Mouse (Mus musculus) gastrocnemius, adult 18-20 months (tissue): Measurements from ENCODE around the gene Slc25a54. TPM values are rescaled to one million over a fixed set of nuclear protein-coding genes. Genes with fewer than 3 reads are reported as not detected.

ENCODE experiments used
- DNase-seq: peaks from one replicate; pipeline ENCODE4 v3.0.0; 2021; ENCODE audit warnings: low spot score
- microRNA-seq: library from miRNA; unstranded; fragments of <30 nt; microRNA quantifications from one replicate; pipeline ENCODE4 v1.2.0, GENCODE M21; 2021
- total RNA-seq, 2 experiments: library from RNA; stranded (reverse); gene quantifications; 2 replicates each; pipeline ENCODE4 v1.2.3; 2021

The Slc25a54 gene
- total RNA-seq, 2 experiments from 2014 or later, result not detected

DNA sequence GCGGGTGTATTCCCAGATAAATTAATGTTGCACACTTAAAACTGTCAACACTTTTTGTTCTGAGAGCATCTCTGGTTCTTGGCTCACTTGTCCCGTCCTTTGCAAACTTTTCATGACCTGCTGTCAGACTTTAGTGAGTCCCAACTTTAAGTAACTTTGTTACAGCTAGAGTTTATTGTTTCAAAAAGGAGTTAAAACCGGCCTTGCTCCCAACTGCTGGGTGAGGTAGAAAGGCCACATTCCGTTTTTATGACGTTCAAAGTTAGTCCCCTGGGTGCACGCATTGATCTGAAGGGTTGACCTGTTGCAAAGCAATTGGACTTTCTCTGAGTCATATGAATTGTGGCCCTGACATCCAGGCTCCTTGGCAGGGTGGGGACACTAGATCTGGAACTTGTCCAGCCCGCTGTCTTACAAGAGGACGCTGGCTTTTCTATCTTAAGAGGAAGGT lies 43.3 kb downstream of the Slc25a54 start:
- peak; percentile 61 for DNase-seq

DNA sequence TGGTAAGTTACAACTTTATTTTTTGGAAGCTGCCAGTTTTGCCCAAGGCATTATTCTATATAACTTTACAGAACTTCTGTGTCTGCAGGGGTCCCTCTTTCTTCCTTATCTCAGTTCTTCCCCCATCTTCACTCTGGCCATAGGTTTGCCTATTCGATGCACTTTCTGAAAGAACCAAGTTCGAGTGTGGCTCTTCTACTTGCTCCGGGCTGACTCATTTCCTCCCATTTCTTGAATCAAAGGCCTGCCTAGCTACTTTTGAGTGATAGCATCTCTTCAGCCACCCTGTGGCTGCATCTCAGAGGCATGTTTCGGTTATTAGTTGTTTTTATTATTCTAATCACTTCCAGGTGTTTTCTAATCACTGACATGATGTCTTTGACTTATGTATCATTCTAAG lies 43.8 kb downstream of the Slc25a54 start:
- DNase-seq, result no peak

DNA sequence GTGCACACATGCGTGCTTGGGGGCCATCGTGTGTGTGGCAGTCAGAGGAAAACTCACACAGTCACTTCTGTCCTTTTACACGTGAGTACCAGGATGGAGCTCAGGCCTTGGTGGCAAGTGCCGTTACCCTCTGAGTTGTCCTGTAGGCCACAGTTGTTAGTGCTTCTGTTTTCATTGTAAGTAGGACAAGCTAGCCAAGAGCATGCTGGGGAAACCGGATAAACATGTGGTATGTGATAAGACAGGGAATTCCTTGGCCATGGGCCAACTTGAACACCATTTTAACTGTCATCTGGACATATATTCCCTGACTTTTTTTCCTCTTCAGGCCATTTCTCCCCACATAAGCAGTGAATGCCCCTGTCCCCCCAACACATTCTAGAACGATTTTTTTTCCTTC lies 45.3 kb downstream of the Slc25a54 start:
- DNase-seq, result no peak

DNA sequence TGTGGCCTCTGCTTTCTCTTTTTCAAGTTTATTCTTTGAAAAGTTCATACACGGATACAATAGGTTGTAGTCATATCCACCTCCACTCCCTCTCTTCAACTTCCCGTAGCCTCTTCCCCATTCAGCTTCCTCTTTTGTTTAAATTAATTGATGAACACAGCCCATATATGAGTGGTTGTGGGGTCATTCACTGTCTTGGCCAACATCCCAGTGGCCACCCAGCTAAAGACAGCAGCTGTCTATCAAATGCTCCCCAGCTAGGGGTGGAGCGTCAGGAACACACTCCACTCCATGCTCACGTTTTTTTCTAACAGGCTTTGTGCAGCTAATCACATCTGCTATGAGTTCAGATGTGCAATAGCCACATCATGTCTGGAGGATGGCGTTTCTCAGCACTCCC lies 49.5 kb downstream of the Slc25a54 start:
- DNase-seq, result no peak

DNA sequence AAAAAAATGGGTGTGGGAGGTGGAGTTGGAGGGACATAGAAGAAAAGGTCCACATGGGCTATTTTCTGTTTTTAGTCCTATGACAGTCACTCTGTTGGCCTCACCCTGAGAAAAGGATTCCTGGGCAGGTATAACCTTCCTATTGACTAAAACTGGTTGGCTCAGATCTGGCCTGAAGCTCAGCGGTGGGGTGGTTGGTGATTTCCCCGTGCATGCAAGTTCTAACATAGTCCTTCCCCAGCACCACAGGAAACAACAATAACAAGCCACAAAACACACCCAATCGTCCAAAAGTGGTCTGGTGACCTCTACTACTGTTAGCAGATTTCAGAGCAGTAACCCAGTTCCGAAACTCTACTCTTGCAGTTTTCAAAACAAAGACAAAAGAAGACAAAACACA lies 52.7 kb downstream of the Slc25a54 start:
- no peak for DNase-seq

DNA sequence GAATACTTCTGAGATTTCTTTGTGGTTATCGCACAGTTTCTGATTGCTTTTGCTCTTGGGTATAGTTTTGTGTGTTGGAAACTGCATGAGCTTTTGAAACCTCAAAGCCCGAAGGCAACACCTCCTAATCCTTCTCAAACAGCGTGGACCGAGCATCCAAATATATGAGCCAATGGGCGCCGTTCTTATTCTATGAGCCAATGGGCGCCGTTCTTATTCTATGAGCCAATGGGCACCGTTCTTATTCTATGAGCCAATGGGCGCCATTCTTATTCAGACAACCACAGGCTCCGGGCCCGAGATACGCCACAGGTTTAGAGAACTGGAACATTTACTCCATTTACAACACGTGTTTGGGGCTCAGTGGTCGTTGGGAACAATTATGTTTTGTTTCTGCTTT lies 53.8 kb downstream of the Slc25a54 start:
- no peak for DNase-seq

DNA sequence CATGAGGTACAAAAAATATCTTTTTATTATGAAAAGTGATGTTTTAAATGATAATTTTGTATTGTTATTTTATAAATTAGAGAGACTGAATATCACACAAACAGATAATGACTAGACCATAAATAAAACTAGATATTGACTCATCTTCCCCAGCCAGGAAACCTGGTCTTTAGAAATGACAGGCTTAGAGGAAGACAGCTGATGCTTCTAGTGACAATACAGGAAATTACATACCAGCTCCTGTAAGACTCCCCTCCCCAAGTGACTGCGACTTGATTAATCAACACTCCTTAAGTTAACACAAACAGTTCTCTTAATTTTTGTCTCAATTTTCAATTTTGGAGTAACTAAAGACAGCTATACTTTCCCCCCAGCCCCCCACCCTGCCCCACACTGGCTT lies 55.1 kb downstream of the Slc25a54 start:
- DNase-seq, result no peak

DNA sequence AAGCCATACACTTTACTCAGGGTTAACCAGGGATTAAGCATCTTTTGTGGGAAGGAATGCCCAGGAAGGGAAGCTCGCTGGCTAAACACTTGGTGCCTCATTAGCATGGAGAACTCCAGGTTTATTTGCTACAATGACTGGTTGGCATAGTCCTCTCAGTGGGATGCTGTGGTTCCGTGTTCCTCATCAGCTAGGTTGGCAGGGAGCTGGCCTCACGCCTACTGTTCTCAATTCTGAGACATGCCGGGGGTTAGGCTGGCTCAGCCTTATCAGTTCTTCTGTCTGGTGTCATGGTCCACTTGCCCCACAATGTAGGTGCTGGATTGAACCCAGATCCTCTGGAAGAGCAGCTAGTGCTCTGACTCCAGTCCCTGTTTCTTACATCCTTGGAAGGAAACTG lies 72.3 kb downstream of the Slc25a54 start:
- no peak for DNase-seq

DNA sequence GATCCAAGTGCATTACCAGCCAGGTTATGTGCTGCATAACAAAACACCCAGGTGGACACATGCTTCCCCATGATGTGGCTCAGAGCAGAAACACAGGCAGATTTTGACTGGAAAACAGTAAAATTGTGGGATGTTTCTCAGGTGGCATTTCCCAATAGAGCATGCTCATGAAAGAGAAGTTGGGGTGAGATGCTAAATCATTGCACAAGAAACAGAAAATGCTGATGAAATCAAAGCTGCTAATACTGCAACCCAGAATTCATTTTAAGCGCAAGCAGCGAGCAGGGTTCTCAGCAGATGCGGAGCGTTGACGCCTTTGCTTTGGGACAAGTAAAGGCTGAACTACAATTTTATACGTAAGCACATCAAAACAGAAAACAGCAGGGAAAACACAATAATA lies 73.1 kb downstream of the Slc25a54 start:
- DNase-seq, result no peak

DNA sequence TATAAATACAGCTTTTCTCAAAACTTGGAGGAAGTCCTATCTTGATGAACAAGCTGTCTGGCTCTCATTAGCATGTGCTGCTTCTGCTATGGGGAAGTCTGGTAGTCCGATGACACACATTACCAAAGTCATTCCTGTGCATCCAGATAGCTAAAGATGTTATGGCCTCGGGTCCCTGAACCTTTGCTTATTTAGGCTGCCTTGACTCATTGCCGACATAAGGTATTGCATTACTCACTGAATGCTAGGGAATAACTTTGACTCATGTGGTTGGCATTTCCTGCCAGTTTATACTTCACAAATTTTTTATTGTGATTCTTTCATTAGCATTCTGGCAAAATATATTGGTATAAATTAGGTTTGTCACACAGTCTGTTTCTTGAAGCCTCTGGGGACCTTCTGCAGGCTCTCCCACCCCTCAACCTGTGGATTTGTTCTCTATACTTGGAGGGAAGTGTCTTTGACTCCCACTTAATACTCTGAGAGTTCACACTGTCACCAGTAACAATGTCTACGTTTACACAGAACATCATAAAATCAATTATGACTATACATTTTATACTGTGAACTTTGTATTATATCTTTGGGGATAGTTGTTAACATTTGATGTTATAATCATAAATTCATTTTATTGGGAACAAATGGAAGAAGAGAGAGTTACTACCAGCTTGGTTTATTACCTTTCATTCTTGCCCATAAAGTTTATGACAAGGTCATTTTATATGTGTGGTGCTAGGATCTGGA lies 75.8 kb downstream of the Slc25a54 start:
- DNase-seq, result no peak

DNA sequence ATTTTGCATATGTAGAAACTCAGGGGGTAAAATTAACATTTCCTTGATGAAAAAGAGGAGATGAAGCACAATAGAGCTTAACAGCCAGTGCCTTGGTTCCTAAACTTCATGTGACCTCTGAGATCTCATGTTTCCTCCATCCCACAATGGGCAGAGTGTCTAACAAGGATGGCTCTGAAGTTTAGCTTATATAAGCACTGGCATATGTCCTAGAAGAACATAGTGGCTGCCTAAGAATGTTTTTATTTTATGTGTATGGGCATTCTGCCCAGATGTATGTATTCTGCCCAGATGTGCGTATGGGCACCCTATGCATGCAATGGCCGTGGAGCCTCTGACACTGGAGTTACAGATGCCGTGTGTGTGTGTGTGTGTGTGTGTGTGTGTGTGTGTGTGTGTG lies 77.2 kb downstream of the Slc25a54 start:
- no peak for DNase-seq

DNA sequence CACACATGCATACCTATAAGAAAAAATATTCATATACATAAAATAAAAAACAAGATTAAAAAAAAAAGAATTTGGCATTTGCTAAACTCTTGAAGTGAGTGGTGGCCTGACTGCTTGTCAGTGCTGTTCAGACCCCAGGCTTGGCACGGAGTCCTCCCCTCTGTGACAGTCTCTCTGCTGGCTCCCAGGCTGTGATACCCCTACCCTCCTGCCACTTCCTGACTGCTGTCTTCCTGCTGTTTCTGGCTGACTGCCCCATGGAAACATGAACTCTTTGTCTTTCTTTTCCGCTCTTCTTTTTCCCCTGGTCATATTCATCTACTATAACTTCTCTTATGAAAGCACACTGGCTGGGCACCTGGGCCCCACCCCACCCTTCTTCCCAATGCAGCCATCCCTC lies 83.8 kb downstream of the Slc25a54 start:
- no peak for DNase-seq

DNA sequence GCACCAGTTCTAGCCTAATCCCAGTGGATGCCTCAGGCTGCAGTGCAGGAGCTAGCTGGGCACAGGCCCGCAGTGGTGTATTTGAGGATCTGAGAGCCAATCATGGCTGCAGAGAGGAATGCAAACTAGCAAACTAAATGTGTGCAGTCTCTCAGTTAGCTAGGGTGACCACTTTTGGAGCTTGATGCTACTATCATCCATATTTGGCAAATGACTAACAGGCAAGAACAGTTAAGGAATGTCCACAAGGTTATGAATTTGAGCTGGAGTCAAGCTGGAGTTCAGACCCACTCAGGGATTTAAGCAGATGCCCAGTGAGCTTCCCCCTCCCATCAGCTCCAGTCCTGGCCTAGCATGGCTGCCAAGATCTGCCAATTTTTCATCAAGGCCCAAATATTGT lies 84.4 kb downstream of the Slc25a54 start:
- no peak for DNase-seq

DNA sequence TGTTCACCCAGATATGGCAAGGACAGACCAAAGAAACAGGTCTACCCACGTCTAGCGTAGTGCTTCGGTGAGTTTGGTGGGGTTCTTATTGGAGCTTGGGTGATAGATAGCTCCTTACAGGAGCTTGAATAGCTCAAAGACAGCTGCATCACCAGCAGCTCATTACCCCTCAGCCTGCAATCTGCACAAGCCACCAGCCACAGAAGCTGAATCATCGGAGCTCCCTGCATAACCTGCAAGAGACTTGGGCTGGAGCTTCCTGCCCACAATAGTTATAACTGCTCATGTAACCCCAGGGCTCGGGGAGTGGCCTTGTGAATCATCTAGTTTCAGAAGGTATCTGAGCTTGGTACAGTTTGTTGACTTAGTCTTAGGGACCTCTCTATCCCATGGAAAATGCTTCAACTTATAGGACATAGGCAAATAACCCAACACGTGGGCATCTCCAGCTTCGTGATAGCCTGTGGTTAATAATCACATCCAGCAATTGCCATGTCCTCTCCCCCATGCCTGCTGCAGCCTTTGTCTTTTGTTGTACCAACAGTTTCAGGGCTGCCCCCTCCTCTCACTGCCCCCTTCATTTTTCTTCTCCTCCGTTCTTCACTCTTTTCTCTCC lies 85.1 kb downstream of the Slc25a54 start:
- no peak for DNase-seq

Small RNA genes within 50 kb of the gene (microRNA-seq; reads per million reads assigned to microRNA genes)
- not detected for gene Gm44384

Other genes with a start within 250 kb of the Slc25a54 start
- gene Stxbp3, start 239.9 kb upstream of the Slc25a54 start, total RNA-seq, result 10 to 100 TPM; 37.0 to 39.0 TPM
- not detected for gene Fndc7, start 190.5 kb upstream of the Slc25a54 start, total RNA-seq
- 10 to 100 TPM; 12.7 to 17.3 TPM for gene Prpf38b, start 168.7 kb upstream of the Slc25a54 start, total RNA-seq
- gene Henmt1, start 140.6 kb upstream of the Slc25a54 start, total RNA-seq, result not detected
- not detected for gene Gm9857, start 140.0 kb upstream of the Slc25a54 start, total RNA-seq
- gene Fam102b, start 52.9 kb upstream of the Slc25a54 start, total RNA-seq, result 1 to 10 TPM; 5.2 to 6.1 TPM
- 1 to 10 TPM; 3.2 to 3.8 TPM for gene Slc25a24, start 42.7 kb downstream of the Slc25a54 start, total RNA-seq